Mouse (Mus musculus) midbrain, embryonic 11.5 days (tissue): ENCODE results near the gene Reg3b. TPM values are rescaled to one million over a fixed set of nuclear protein-coding genes. Genes with fewer than 3 reads are reported as not detected.
A peak's percentile ranks its signal among the peaks of the same experiment; 100 is the strongest.

Experiments
- ATAC-seq: fragments of 200-750 bp; cut with Nextera tagmentation; 2 replicates; pipeline ENCODE4 v1.8.0; 2017; ENCODE audit warnings: moderate TSS enrichment, moderate library complexity; ENCODE audit not compliant: low FRiP score
- DNase-seq: peaks from one replicate; pipeline ENCODE4 v3.0.0; 2015; ENCODE audit warnings: low spot score; ENCODE audit errors: missing footprints
- H3K27ac ChIP-seq: fragments of 300-500 bp; sonication (generic); 2 replicates; pipeline ENCODE4 v1.5.1; 2014; ENCODE audit warnings: low read depth, low read length
- H3K27me3 ChIP-seq: fragments of 300-500 bp; sonication (generic); 2 replicates; pipeline ENCODE4 v1.6.1; 2014; ENCODE audit warnings: mild to moderate bottlenecking, low read length, moderate library complexity, mixed read lengths; ENCODE audit not compliant: control insufficient read depth, insufficient read depth
- H3K36me3 ChIP-seq: fragments of 300-500 bp; sonication (generic); 2 replicates; pipeline ENCODE4 v1.6.1; 2014; ENCODE audit warnings: mild to moderate bottlenecking, low read length, moderate library complexity, mixed read lengths; ENCODE audit not compliant: control insufficient read depth, insufficient read depth
- H3K4me1 ChIP-seq: fragments of 300-500 bp; sonication (generic); 2 replicates; pipeline ENCODE4 v1.6.1; 2014; ENCODE audit warnings: low read length; ENCODE audit not compliant: control insufficient read depth, insufficient read depth
- H3K4me2 ChIP-seq: fragments of 300-500 bp; sonication (generic); 2 replicates; pipeline ENCODE4 v1.6.1; 2014; ENCODE audit warnings: mild to moderate bottlenecking, moderate library complexity
- H3K4me3 ChIP-seq: fragments of 300-500 bp; sonication (generic); 2 replicates; pipeline ENCODE4 v1.5.1; 2014; ENCODE audit warnings: low read depth, low read length
- H3K9ac ChIP-seq: fragments of 300-500 bp; sonication (generic); 2 replicates; pipeline ENCODE4 v1.6.1; 2014; ENCODE audit warnings: low read length
- H3K9me3 ChIP-seq: fragments of 300-500 bp; sonication (generic); 2 replicates; pipeline ENCODE4 v1.6.1; 2016; ENCODE audit warnings: low read length; ENCODE audit not compliant: control insufficient read depth
- WGBS: fragments of 180-500 bp; shearing (Covaris S2); extraction: QIAGEN DNeasy Blood & Tissue Kit; methylation state at CpG from one replicate; pipeline ENCODE4 v1.1.7; 2014; 5-methylcytosine and 5-hydroxymethylcytosine counted together
- polyA plus RNA-seq: library from polyadenylated mRNA; unstranded; fragments of >200 nt; fragmentation: Nextera tagmentation; extraction: Ambion mirVana; gene quantifications from 2 replicates; pipeline ENCODE4 v1.2.1, GENCODE M21; 2014

Gene Reg3b
- not detected in 2 replicates for polyA plus RNA-seq

DNA sequence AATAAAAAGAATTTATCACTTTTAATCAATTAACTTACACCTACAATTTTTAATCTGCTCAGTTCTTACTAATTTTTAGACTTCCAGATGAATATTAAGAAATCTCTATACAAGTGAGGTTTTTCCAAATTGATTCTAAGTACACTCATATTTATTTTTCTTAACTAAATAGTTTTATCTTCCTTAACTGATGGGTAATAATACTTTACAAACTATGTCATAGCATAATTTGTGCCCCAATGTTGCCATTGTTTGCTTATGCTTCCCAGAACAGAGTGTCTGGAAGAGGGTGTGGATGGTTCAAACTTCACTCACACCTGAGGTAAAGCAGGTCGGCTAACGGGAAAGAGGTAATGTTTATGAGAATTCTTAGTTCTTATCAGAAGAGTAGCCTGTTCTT lies at the start of gene Reg3b:
Gene Reg3b, plus strand, starts transcription at position 301 of the 400 bp plus-strand sequence.
- no peaks in the 10 kb centered on the region for H3K9me3 ChIP-seq
- no peak within 1 kb of the TSS for H3K4me3 ChIP-seq
- H3K4me1 ChIP-seq: no peaks in the 10 kb centered on the region
- H3K4me2 ChIP-seq: no peak within 1 kb of the TSS
- H3K36me3 ChIP-seq: no peaks in the 10 kb centered on the region
- H3K27me3 ChIP-seq: no peaks in the 10 kb centered on the region
- H3K9ac ChIP-seq: no peak within 1 kb of the TSS
- 88% methylated on average over 2 of the region's 2 CpGs for WGBS
- H3K27ac ChIP-seq: no peak within 1 kb of the TSS
- ATAC-seq (no peak), DNase-seq (no peak)

DNA sequence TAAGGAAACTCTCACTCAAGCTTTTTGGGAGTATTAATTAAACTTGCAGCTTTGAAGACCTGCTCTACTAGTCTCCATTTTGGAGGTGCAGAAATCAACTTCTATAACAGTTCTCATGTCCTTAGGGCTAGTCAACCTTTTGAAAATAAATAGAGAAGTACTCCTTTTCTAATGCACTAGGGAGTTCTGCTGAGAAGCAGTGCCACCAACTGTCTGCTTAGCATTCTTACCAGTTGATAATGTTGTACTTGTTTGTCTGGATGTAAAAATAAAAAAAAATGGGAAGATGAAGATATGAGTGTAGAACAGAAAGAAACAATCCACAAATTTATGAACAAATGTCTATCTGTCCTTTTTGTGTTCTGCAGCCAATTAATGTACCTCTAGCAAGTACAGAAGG lies 42.7 kb upstream of the Reg3b start:
- Histone ChIP-seq H3K4me3 (no peak overlapping the region), H3K9ac (no peak overlapping the region), H3K36me3 (no peaks in the 10 kb centered on the region), H3K4me2 (no peak overlapping the region), H3K27me3 (no peaks in the 10 kb centered on the region), H3K27ac (no peak overlapping the region), H3K4me1 (no peaks in the 10 kb centered on the region), H3K9me3 (no peaks in the 10 kb centered on the region)
- no peak for DNase-seq
- no peak for ATAC-seq

GRCm38 (mm10) chr6:78329166-78329565 lies 41.3 kb upstream of the Reg3b start:
- 57% methylated on average over 2 of the region's 2 CpGs for WGBS
- Histone ChIP-seq H3K9ac (no peak overlapping the region), H3K4me3 (no peak overlapping the region), H3K27ac (no peak overlapping the region), H3K4me2 (no peak overlapping the region), H3K36me3 (no peaks in the 10 kb centered on the region), H3K27me3 (no peaks in the 10 kb centered on the region), H3K4me1 (no peaks in the 10 kb centered on the region), H3K9me3 (no peaks in the 10 kb centered on the region)
- DNase-seq (no peak), ATAC-seq (peak; percentile 56; the same call in 1 of the 2 replicates)

DNA sequence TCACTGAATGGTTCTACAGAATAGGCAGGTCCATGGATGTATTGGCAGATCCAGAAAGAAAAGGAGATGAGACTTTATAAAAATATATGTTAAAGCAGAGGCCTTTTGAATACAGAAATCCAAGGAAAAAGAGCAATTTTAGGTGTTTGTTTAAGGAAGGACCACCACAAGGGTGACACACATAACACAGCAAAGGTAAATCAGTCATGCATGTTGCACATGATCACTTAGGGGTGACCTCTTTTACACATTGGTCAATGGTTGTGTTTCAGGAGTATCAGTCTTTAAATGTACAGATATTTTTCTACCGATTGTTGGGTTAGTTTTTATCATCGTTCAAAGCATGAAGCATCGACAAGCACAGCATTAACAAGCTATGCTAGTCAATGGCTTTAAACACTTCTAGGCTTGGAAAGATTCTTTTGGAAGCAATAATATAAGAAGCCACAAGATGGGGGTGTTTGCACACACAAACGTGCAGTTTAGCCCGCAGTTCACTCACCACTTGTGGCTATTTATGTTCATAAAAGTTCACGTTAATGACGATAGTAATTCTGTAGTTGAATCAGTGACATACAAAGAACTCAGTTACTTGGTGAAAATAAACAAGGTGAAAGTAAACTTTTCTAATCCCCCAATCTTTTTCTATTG lies 38.4 kb upstream of the Reg3b start:
- DNase-seq: peak; percentile 93
- Histone ChIP-seq H3K4me1 (no peaks in the 10 kb centered on the region), H3K27ac (no peak overlapping the region), H3K36me3 (no peaks in the 10 kb centered on the region), H3K4me2 (no peak overlapping the region), H3K9me3 (no peaks in the 10 kb centered on the region), H3K9ac (no peak overlapping the region), H3K27me3 (no peaks in the 10 kb centered on the region), H3K4me3 (no peak overlapping the region)
- WGBS: 43% methylated on average over 7 of the region's 7 CpGs
- peak; percentile 64; the same call in 1 of the 2 replicates for ATAC-seq

- Histone ChIP-seq H3K4me1 (no peaks in the 10 kb centered on the region), H3K4me2 (no peak overlapping the region), H3K4me3 (no peak overlapping the region), H3K9ac (no peak overlapping the region), H3K27ac (no peak overlapping the region), H3K9me3 (no peaks in the 10 kb centered on the region), H3K36me3 (no peaks in the 10 kb centered on the region), H3K27me3 (no peaks in the 10 kb centered on the region)
- DNase-seq (no peak), ATAC-seq (no peak)
Observed at GRCm38 (mm10) chr6:78340296-78340695, 30.2 kb upstream of the Reg3b start.

DNA sequence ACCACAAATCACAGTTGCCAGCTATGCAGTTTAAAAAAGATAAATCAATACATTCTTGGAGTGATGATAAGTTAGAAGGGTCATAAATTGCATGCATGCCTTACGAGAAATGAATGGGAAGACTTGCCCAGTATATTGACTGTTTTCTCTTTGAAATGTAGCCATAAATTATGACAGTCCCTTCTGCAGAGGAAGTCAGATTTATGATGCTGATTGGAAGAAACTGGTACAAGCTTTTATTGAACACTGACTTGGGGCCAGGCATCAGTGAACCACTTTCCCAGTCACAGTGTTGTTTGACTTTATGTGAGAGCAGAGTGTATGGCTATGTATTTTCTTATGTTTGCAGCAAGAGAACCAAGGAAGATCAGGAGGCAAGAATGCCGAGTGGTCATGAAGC lies 28.8 kb upstream of the Reg3b start:
- Histone ChIP-seq H3K27ac (no peak overlapping the region), H3K36me3 (no peaks in the 10 kb centered on the region), H3K4me2 (no peak overlapping the region), H3K9me3 (no peaks in the 10 kb centered on the region), H3K9ac (no peak overlapping the region), H3K4me3 (no peak overlapping the region), H3K27me3 (no peaks in the 10 kb centered on the region), H3K4me1 (no peaks in the 10 kb centered on the region)
- 86% methylated on average over 2 of the region's 2 CpGs for WGBS
- ATAC-seq (no peak), DNase-seq (peak; percentile 37)

DNA sequence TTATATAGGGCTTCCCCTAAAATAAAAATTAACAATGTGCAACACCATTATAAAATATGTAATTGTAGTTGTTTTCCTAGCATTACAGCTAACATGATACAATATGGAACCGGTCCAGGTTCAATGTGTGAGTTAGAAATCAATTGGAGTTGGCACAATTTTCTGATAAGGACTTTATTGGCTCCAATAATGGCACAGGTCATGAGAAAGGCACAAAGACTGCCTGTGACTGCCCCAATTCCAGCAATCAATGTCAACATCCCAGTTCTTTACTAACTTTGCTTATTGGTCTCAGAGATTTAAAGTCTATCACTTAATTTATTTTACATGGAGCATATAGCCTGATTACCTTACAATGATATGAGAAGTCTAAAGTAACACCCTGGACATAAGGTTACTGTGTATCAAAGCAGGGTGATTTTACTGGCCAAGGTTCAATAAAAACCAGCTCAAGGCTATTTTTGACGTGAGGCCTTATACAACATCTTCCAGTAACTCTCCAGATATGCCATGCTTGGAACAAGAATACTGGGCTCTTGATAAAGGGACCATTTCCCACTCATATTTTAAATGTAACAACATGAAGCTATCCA lies 8.4 kb upstream of the Reg3b start:
- Histone ChIP-seq H3K27me3 (no peaks in the 10 kb centered on the region), H3K27ac (no peak overlapping the region), H3K4me2 (no peak overlapping the region), H3K4me3 (no peak overlapping the region), H3K4me1 (no peaks in the 10 kb centered on the region), H3K9me3 (no peaks in the 10 kb centered on the region), H3K9ac (no peak overlapping the region), H3K36me3 (no peaks in the 10 kb centered on the region)
- no peak for DNase-seq
- WGBS: 75% methylated on average over 2 of the region's 2 CpGs
- ATAC-seq: no peak

GRCm38 (mm10) chr6:78378765-78379164 lies 8.3 kb downstream of the Reg3b start, which contains the start of gene Reg3d:
Reg3d (minus strand) TSS chr6:78378865.
- H3K27me3 ChIP-seq: no peaks in the 10 kb centered on the region
- no peaks in the 10 kb centered on the region for H3K9me3 ChIP-seq
- no peak for ATAC-seq
- H3K36me3 ChIP-seq: no peaks in the 10 kb centered on the region
- H3K4me1 ChIP-seq: no peaks in the 10 kb centered on the region
- H3K9ac ChIP-seq: no peak within 1 kb of the TSS
- WGBS: 83% methylated on average over 2 of the region's 2 CpGs
- no peak within 1 kb of the TSS for H3K4me3 ChIP-seq
- no peak within 1 kb of the TSS for H3K27ac ChIP-seq
- H3K4me2 ChIP-seq: no peak within 1 kb of the TSS
- no peak for DNase-seq

DNA sequence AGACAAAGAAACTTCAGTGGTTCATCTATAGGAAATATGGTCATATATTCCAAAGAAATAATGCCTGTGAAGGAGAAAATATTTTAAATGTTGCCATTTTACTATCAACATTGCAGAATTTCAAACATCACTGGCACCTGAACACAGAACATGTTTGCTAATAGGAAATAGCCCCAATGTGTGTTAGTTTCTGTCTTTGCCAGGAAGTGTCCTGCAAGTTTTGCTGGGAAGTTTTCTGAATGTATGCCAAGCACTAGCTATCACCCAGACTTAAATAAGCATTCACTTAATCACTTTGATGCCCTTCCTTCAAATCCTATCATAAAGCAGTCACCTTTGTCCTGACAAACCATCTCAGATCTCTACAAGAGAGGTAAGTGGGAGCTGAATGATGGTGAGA lies 10.0 kb downstream of the Reg3b start, which contains the start of gene Reg3a:
Gene Reg3a, plus strand, starts transcription at position 301 of the 400 bp plus-strand sequence.
- H3K4me3 ChIP-seq: no peak within 1 kb of the TSS
- H3K4me1 ChIP-seq: no peaks in the 10 kb centered on the region
- no peaks in the 10 kb centered on the region for H3K9me3 ChIP-seq
- no peak within 1 kb of the TSS for H3K4me2 ChIP-seq
- H3K36me3 ChIP-seq: no peaks in the 10 kb centered on the region
- H3K27ac ChIP-seq: no peak within 1 kb of the TSS
- DNase-seq (no peak), ATAC-seq (no peak)
- H3K27me3 ChIP-seq: no peaks in the 10 kb centered on the region
- no peak within 1 kb of the TSS for H3K9ac ChIP-seq
